Mouse (Mus musculus) heart, postnatal 0 days (tissue): ENCODE measurements around the gene 1810037I17Rik.

Experiments used
- CTCF ChIP-seq: IDR thresholded peaks from 2 replicates; pipeline ENCODE4 v1.5.1; 2016; ENCODE audit warnings: antibody characterized with exemption, control low read depth, low read depth
- EP300 ChIP-seq: IDR thresholded peaks from 2 replicates; pipeline ENCODE4 v1.6.1; 2016; ENCODE audit warnings: antibody characterized with exemption, low read depth

GRCm38 (mm10) chr3:122919260-122919659 lies 4.7 kb upstream of the 1810037I17Rik start, which contains the start of gene Gm10959:
- TF ChIP-seq CTCF (no peak), EP300 (no peak)
